Mouse (Mus musculus): ENCODE data around the gene Asb12. TPM values are rescaled to one million over a fixed set of nuclear protein-coding genes. Genes with fewer than 3 reads are reported as not detected.
A peak's percentile ranks its signal among the peaks of the same experiment; 100 is the strongest.
"Not testable (repeated sequence)": the region's sequence is repeated elsewhere in the genome, so short reads cannot be mapped to it uniquely, and the experiment has no call there.

Asb12 gene
- polyA plus RNA-seq (2016; fragmentation: Nextera tagmentation; extraction: Ambion mirVana), result 0.12 TPM in 1 of 2 replicates, not detected in the other

- Histone ChIP-seq H3K27ac (no peak within 1 kb of the TSS), H3K27me3 (ENCODE audit: insufficient read depth, poor library complexity, severe bottlenecking) (no peaks in the 10 kb centered on the region), H3K4me1 (replicated peaks) (no peaks in the 10 kb centered on the region), H3K9me3 (0 out of 2 replicates have a peak, but pooled peaks cover 4% of the 10 kb centered on the region), H3K36me3 (no peaks in the 10 kb centered on the region), H3K4me3 (no peak within 1 kb of the TSS)
- DNase-seq (ENCODE audit: low spot score), result no peak
- 85% methylated on average over 2 of the region's 2 CpGs for WGBS
Observed at GRCm38 (mm10) chrX:95557887-95558286, at the start of gene Asb12, which contains the start of gene Pfn5. TSS of gene Asb12 (minus strand) at chrX:95557987. TSS of gene Pfn5 (plus strand) at chrX:95558104.

GRCm38 (mm10) chrX:95600609-95601008 is 42.8 kb upstream of the Asb12 start:
- no peaks in the 10 kb centered on the region for H3K4me1 ChIP-seq (replicated peaks)
- no peaks in the 10 kb centered on the region for H3K9me3 ChIP-seq
- DNase-seq (ENCODE audit: low spot score), result no peak
- no peaks in the 10 kb centered on the region for H3K27me3 ChIP-seq (ENCODE audit: insufficient read depth, poor library complexity, severe bottlenecking)
- no peaks in the 10 kb centered on the region for H3K36me3 ChIP-seq
- no peak overlapping the region for H3K27ac ChIP-seq
- 85% methylated on average over 5 of the region's 5 CpGs for WGBS
- H3K4me3 ChIP-seq, result no peak overlapping the region

GRCm38 (mm10) chrX:95554321-95554720 is 3.5 kb downstream of the Asb12 start:
- H3K9me3 ChIP-seq, result no peaks in the 10 kb centered on the region

GRCm38 (mm10) chrX:95535493-95535892 is 22.3 kb downstream of the Asb12 start:
- not testable (repeated sequence) for H3K9me3 ChIP-seq; H3K27ac ChIP-seq; H3K36me3 ChIP-seq; H3K27me3 ChIP-seq (ENCODE audit: insufficient read depth, poor library complexity, severe bottlenecking); H3K4me1 ChIP-seq (replicated peaks); DNase-seq (ENCODE audit: low spot score); H3K4me3 ChIP-seq
- WGBS, result 90% methylated on average over 2 of the region's 2 CpGs

More at GRCm38 (mm10) chrX:95554321-95554720, 3.5 kb downstream of the Asb12 start:
- Histone ChIP-seq H3K36me3 (no peaks in the 10 kb centered on the region), H3K27me3 (ENCODE audit: insufficient read depth, poor library complexity, severe bottlenecking) (no peaks in the 10 kb centered on the region), H3K4me3 (no peak overlapping the region), H3K27ac (no peak overlapping the region), H3K4me1 (replicated peaks) (no peaks in the 10 kb centered on the region)
- no peak for DNase-seq (ENCODE audit: low spot score)
- WGBS, result 85% methylated on average over 4 of the region's 4 CpGs

- 89% methylated on average over 2 of the region's 2 CpGs for WGBS
- DNase-seq (ENCODE audit: low spot score), result no peak
Observed at GRCm38 (mm10) chrX:95525166-95525565, 32.6 kb downstream of the Asb12 start.

GRCm38 (mm10) chrX:95523883-95524282 is 33.9 kb downstream of the Asb12 start:
- H3K27me3 ChIP-seq (ENCODE audit: insufficient read depth, poor library complexity, severe bottlenecking), result no peaks in the 10 kb centered on the region
- H3K4me3 ChIP-seq, result no peak overlapping the region
- H3K4me1 ChIP-seq (replicated peaks), result no peaks in the 10 kb centered on the region
- no peak for DNase-seq (ENCODE audit: low spot score)
- H3K27ac ChIP-seq, result no peak overlapping the region
- H3K9me3 ChIP-seq, result no peaks in the 10 kb centered on the region
- H3K36me3 ChIP-seq, result no peaks in the 10 kb centered on the region

More at GRCm38 (mm10) chrX:95525166-95525565, 32.6 kb downstream of the Asb12 start:
- Histone ChIP-seq H3K4me3 (no peak overlapping the region), H3K27me3 (ENCODE audit: insufficient read depth, poor library complexity, severe bottlenecking) (no peaks in the 10 kb centered on the region), H3K27ac (no peak overlapping the region), H3K4me1 (replicated peaks) (no peaks in the 10 kb centered on the region), H3K9me3 (no peaks in the 10 kb centered on the region), H3K36me3 (no peaks in the 10 kb centered on the region)

- WGBS, result 73% methylated on average over 3 of the region's 3 CpGs
- H3K36me3 ChIP-seq, result no peaks in the 10 kb centered on the region
- no peaks in the 10 kb centered on the region for H3K4me1 ChIP-seq (replicated peaks)
- no peak overlapping the region for H3K4me3 ChIP-seq
- no peaks in the 10 kb centered on the region for H3K9me3 ChIP-seq
- no peak for DNase-seq (ENCODE audit: low spot score)
- H3K27ac ChIP-seq, result no peak overlapping the region
- H3K27me3 ChIP-seq (ENCODE audit: insufficient read depth, poor library complexity, severe bottlenecking), result no peaks in the 10 kb centered on the region
Observed at GRCm38 (mm10) chrX:95457166-95457565, 100.6 kb downstream of the Asb12 start.

- Histone ChIP-seq H3K9me3 (no peaks in the 10 kb centered on the region), H3K27ac (no peak overlapping the region), H3K4me1 (replicated peaks) (peaks cover 11% of the 10 kb centered on the region), H3K4me3 (no peak overlapping the region), H3K27me3 (ENCODE audit: insufficient read depth, poor library complexity, severe bottlenecking) (no peaks in the 10 kb centered on the region), H3K36me3 (no peaks in the 10 kb centered on the region)
- 75% methylated on average over 2 of the region's 2 CpGs for WGBS
- no peak for DNase-seq (ENCODE audit: low spot score)
Observed at GRCm38 (mm10) chrX:95445866-95446265, 111.9 kb downstream of the Asb12 start.

- H3K27ac ChIP-seq, result peak overlapping the region; percentile 88
- no peak for DNase-seq (ENCODE audit: low spot score)
- no peaks in the 10 kb centered on the region for H3K27me3 ChIP-seq (ENCODE audit: insufficient read depth, poor library complexity, severe bottlenecking)
- no peaks in the 10 kb centered on the region for H3K36me3 ChIP-seq
- H3K4me3 ChIP-seq, result peak overlapping the region; percentile 61
- 40% methylated on average over 3 of the region's 3 CpGs for WGBS
- no peaks in the 10 kb centered on the region for H3K9me3 ChIP-seq
- H3K4me1 ChIP-seq (replicated peaks), result peaks cover 11% of the 10 kb centered on the region
Observed at GRCm38 (mm10) chrX:95445141-95445540, 112.6 kb downstream of the Asb12 start.

GRCm38 (mm10) chrX:95444776-95445111 is 113.0 kb downstream of the Asb12 start, which contains the start of gene Amer1:
TSS of gene Amer1 (minus strand) at chrX:95444872.
- no peaks in the 10 kb centered on the region for H3K9me3 ChIP-seq
- peak within 1 kb of the TSS; percentile 88 for H3K27ac ChIP-seq
- H3K4me1 ChIP-seq (replicated peaks), result peaks cover 11% of the 10 kb centered on the region
- H3K4me3 ChIP-seq, result peak within 1 kb of the TSS; percentile 61
- no peaks in the 10 kb centered on the region for H3K27me3 ChIP-seq (ENCODE audit: insufficient read depth, poor library complexity, severe bottlenecking)
- DNase-seq (ENCODE audit: low spot score), result peak; percentile 84
- 15% methylated on average over 19 of the region's 19 CpGs for WGBS
- no peaks in the 10 kb centered on the region for H3K36me3 ChIP-seq

GRCm38 (mm10) chrX:95443898-95444775 is 113.7 kb downstream of the Asb12 start:
- WGBS, result 18% methylated on average over 42 of the region's 42 CpGs
- H3K4me3 ChIP-seq, result peak overlapping the region; percentile 61

GRCm38 (mm10) chrX:95443390-95443789 is 114.4 kb downstream of the Asb12 start:
- Histone ChIP-seq H3K36me3 (0 out of 2 replicates have a peak, but pooled peaks cover 6% of the 10 kb centered on the region), H3K27ac (peak overlapping the region; percentile 88), H3K9me3 (no peaks in the 10 kb centered on the region), H3K4me1 (replicated peaks) (peaks cover 11% of the 10 kb centered on the region), H3K27me3 (ENCODE audit: insufficient read depth, poor library complexity, severe bottlenecking) (no peaks in the 10 kb centered on the region), H3K4me3 (peak overlapping the region; percentile 61)
- WGBS, result 39% methylated on average over 12 of the region's 12 CpGs
- no peak for DNase-seq (ENCODE audit: low spot score)

More at GRCm38 (mm10) chrX:95443898-95444775, 113.7 kb downstream of the Asb12 start:
- H3K4me1 ChIP-seq (replicated peaks), result peaks cover 11% of the 10 kb centered on the region
- no peaks in the 10 kb centered on the region for H3K9me3 ChIP-seq
- H3K27ac ChIP-seq, result peak overlapping the region; percentile 88
- H3K36me3 ChIP-seq, result 0 out of 2 replicates have a peak, but pooled peaks cover 4% of the 10 kb centered on the region
- H3K27me3 ChIP-seq (ENCODE audit: insufficient read depth, poor library complexity, severe bottlenecking), result no peaks in the 10 kb centered on the region
- DNase-seq (ENCODE audit: low spot score), result peak; percentile 61

GRCm38 (mm10) chrX:95442261-95442660 is 115.5 kb downstream of the Asb12 start:
- no peak for DNase-seq (ENCODE audit: low spot score)
- Histone ChIP-seq H3K27me3 (ENCODE audit: insufficient read depth, poor library complexity, severe bottlenecking) (no peaks in the 10 kb centered on the region), H3K36me3 (peaks cover 6% of the 10 kb centered on the region; the same call in 1 of the 2 replicates), H3K4me3 (no peak overlapping the region), H3K27ac (no peak overlapping the region), H3K9me3 (no peaks in the 10 kb centered on the region), H3K4me1 (replicated peaks) (peaks cover 11% of the 10 kb centered on the region)
- 44% methylated on average over 1 of the region's 1 CpGs for WGBS

Measured in hindbrain, embryonic 10.5 days (tissue).